Mouse (Mus musculus) hindbrain, embryonic 14.5 days (tissue): Measurements from ENCODE around the gene Cyp2c66. TPM values are rescaled to one million over a fixed set of nuclear protein-coding genes. Genes with fewer than 3 reads are reported as not detected.
"Not testable (repeated sequence)": the region's sequence is repeated elsewhere in the genome, so short reads cannot be mapped to it uniquely, and the experiment has no call there.

Source experiments
- ATAC-seq: fragments of 200-750 bp; cut with Nextera tagmentation; 2 replicates; pipeline ENCODE4 v1.8.0; 2017; ENCODE audit warnings: moderate number of reproducible peaks, mild to moderate bottlenecking, moderate TSS enrichment, moderate library complexity; ENCODE audit not compliant: low FRiP score
- DNase-seq: peaks from one replicate; pipeline ENCODE4 v3.0.0-alpha.2; 2015; ENCODE audit warnings: low spot score
- H3K27ac ChIP-seq: fragments of 300-500 bp; sonication (generic); 2 replicates; pipeline ENCODE4 v1.5.1; 2014; ENCODE audit warnings: mild to moderate bottlenecking, moderate library complexity
- H3K27me3 ChIP-seq: fragments of 300-500 bp; sonication (generic); 2 replicates; pipeline ENCODE4 v1.6.1; 2014; ENCODE audit warnings: mild to moderate bottlenecking, low read length, mixed read lengths; ENCODE audit not compliant: control insufficient read depth, insufficient read depth
- H3K36me3 ChIP-seq: fragments of 300-500 bp; sonication (generic); replicated peaks from 2 replicates; pipeline ENCODE4 v1.6.1; 2014; ENCODE audit not compliant: control insufficient read depth, insufficient read depth
- H3K4me1 ChIP-seq: fragments of 300-500 bp; sonication (generic); replicated peaks from 2 replicates; pipeline ENCODE4 v1.6.1; 2014; ENCODE audit warnings: antibody characterized with exemption, low read length, mixed read lengths; ENCODE audit not compliant: control insufficient read depth, insufficient read depth
- H3K4me2 ChIP-seq: fragments of 300-500 bp; sonication (generic); replicated peaks from 2 replicates; pipeline ENCODE4 v1.6.1; 2014; ENCODE audit warnings: mild to moderate bottlenecking, moderate library complexity
- H3K4me3 ChIP-seq: fragments of 300-500 bp; sonication (generic); replicated peaks from 2 replicates; pipeline ENCODE4 v1.5.1; 2014; ENCODE audit warnings: mild to moderate bottlenecking, low read length
- H3K9ac ChIP-seq: fragments of 300-500 bp; sonication (generic); 2 replicates; pipeline ENCODE4 v1.6.1; 2014
- H3K9me3 ChIP-seq: fragments of 300-500 bp; sonication (generic); 2 replicates; pipeline ENCODE4 v1.6.1; 2016; ENCODE audit warnings: low read length; ENCODE audit not compliant: control insufficient read depth
- WGBS: fragments of 180-500 bp; shearing (Covaris S2); extraction: QIAGEN DNeasy Blood & Tissue Kit; methylation state at CpG from one replicate; pipeline ENCODE4 v1.1.7; 2014; 5-methylcytosine and 5-hydroxymethylcytosine counted together
- polyA plus RNA-seq: library from polyadenylated mRNA; unstranded; fragments of >200 nt; fragmentation: Nextera tagmentation; extraction: Ambion mirVana; gene quantifications from 2 replicates; pipeline ENCODE4 v1.2.1, GENCODE M21; 2014

Cyp2c66 gene
- not detected in 2 replicates for polyA plus RNA-seq

GRCm38 (mm10) chr19:39113644-39114043 lies at the start of gene Cyp2c66:
Gene Cyp2c66, plus strand, starts transcription at chr19:39113898.
- H3K4me2 ChIP-seq = no peak within 1 kb of the TSS
- ATAC-seq = no peak
- 0 out of 2 replicates have a peak, but pooled peaks cover 3% of the 10 kb centered on the region for H3K9me3 ChIP-seq
- 75% methylated on average over 1 of the region's 1 CpGs for WGBS
- no peak within 1 kb of the TSS for H3K9ac ChIP-seq
- DNase-seq = no peak
- H3K36me3 ChIP-seq = no peaks in the 10 kb centered on the region
- H3K27me3 ChIP-seq = no peaks in the 10 kb centered on the region
- H3K4me3 ChIP-seq = no peak within 1 kb of the TSS
- H3K27ac ChIP-seq = no peak within 1 kb of the TSS
- H3K4me1 ChIP-seq = no peaks in the 10 kb centered on the region

DNA sequence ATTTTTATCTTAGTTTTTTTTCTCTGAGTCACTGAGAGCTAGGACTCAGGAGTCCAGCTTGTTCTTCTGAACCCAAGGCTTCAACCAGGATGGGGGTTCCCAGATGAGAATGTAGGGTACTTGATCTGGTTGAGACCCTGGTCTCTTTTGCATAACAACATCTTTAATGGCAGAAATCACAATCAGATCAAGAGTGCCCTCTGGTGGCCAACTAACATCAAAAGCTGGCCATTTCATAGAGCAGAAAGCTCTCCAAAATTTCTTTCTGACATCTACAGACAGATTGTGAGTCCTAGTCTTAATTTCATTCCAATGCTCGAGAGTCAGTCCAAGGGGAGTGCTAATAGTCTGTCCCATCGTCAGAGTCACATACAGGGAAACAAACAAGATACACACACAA lies 14.9 kb upstream of the Cyp2c66 start:
- not testable (repeated sequence) for H3K9me3 ChIP-seq, H3K4me3 ChIP-seq, H3K4me1 ChIP-seq, H3K36me3 ChIP-seq, ATAC-seq, H3K4me2 ChIP-seq, H3K9ac ChIP-seq, H3K27me3 ChIP-seq, H3K27ac ChIP-seq, DNase-seq
- WGBS = 69% methylated on average over 2 of the region's 2 CpGs

GRCm38 (mm10) chr19:39156836-39157235 lies 43.1 kb downstream of the Cyp2c66 start:
- H3K9ac ChIP-seq, H3K4me1 ChIP-seq, H3K4me2 ChIP-seq, DNase-seq, ATAC-seq, H3K27me3 ChIP-seq, H3K36me3 ChIP-seq, H3K9me3 ChIP-seq, H3K27ac ChIP-seq, H3K4me3 ChIP-seq: not testable (repeated sequence)
- 81% methylated on average over 19 of the region's 19 CpGs for WGBS

Other genes starting within 250 kb of the Cyp2c66 start
- gene Hells, start 183.0 kb upstream of the Cyp2c66 start, polyA plus RNA-seq = 9.1 and 10.9 TPM in 2 replicates
- gene Cyp2c55, start 106.9 kb upstream of the Cyp2c66 start, polyA plus RNA-seq = not detected in 2 replicates
- not detected in 2 replicates for gene Cyp2c65, start 52.9 kb upstream of the Cyp2c66 start, polyA plus RNA-seq
- not detected in 2 replicates for gene Cyp2c29, start 155.5 kb downstream of the Cyp2c66 start, polyA plus RNA-seq